Mouse (Mus musculus) thymus, postnatal 4 days (tissue): ENCODE data around the gene Mat1a.
A peak's percentile ranks its signal among the peaks of the same experiment; 100 is the strongest.

ENCODE experiments used
- DNase-seq: peaks from one replicate; pipeline ENCODE4 v3.0.0; 2021

Mat1a gene

DNA sequence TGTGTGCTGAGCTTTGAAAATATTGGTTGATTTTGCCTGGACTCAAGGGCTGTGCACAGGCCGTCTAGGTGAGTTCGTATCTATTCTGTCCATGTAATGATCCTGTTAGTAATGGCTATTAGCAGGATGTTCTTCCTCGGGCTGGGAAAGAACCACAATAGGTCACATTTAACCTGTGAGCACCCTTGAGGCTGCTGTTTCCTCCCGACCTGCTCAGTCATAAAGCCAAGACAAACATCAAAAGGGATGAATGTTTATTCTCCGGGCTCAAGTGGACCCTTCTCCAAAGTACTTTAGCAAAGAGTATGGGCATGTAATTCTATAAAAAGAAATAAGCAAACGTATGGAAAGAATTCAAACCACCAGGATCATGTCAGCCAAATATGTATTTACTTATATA, 41.2 kb downstream of the Mat1a start:
- no peak for DNase-seq

DNA sequence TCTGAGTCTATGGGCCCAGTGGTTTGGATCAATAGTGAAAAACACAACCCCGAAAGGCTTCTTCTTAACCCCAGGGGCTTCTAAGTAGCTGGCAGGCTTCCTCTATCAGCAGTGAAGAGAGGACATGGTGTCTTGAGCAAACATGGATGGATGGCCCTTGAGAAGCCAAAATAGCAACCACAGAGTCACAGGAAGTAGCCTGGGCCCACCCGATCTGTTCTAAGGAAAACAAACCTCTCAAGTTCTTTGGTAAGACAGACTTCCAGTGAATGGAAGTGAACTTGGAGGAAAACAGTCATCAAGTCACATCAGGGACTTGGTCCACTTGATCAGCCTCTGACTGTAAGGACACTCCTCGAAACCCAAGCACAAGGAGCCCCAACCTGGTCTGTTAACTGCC, 42.1 kb downstream of the Mat1a start:
- DNase-seq: no peak

DNA sequence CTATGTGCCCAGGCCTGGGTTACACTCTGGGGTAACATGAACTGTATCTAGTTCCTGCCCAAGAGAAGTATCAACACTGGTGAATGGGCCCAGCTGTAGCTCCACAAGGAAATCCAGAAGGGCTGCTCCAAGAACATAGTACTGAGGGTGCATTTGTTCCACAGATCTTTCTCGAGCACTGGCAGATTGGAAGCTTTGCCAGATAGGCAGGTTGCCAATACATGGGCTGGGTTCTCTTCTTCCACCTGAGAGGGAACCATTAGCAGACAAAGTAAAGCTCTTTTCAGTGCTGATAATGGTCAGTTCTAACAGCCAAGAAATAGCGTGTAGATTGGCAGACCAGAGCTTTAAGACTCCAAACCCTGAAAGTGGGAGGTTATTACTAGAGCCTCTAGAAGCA, 42.5 kb downstream of the Mat1a start:
- DNase-seq: no peak

DNA sequence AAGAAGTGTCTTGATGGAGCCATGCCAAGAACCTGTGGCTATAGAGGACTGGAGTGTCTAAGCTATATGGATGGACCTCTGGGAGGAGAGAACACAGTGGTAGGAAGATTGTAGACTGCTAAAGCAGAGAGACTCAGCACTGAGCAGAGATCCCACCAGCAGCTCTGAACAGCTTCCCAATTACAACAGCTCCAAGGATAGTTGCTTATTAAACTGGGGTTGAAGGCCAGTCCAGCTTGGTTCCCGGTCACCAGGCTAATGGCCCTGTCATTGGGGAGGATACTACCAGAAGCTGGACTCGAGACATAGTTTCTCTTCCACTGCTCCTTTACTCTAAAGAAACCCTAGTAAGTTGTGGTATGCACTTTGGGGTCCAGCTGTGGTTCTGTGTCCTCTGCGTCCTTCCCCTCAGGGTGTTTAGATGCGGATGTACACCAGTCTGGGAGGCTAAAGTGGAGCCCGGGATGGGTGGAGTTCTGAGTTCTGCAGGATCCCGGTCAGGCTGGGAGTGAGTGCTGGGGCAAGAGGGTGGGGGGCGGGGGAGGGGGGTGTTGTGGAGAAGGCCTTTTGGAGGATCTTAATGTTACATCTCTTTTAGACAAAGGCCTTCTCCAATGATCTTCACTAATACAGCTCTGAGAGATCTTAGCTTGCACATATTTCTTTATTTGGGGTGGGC, 46.5 kb downstream of the Mat1a start, which contains the start of gene Mbl1:
Gene Mbl1, plus strand, starts transcription at position 239 of the 679 bp plus-strand sequence.
- DNase-seq: no peak

DNA sequence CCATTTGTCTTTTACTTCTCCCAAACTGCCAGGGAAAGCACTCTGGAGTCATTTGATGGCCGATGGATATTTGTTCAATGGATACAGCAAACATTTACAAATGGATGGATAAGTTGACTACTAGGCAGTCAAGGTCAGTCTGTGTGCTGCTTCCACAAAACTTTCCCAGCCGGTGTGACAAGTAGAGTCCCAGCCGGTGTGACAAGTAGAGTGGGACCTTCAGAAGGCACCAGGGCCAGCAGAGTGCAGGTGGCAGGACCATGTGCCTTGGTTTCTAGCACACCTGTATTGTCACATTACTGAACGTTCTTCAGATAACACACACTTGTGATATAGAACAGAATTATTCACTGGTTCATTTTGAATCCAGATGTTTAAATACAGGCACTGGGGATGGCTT, 55.2 kb downstream of the Mat1a start:
- no peak for DNase-seq

DNA sequence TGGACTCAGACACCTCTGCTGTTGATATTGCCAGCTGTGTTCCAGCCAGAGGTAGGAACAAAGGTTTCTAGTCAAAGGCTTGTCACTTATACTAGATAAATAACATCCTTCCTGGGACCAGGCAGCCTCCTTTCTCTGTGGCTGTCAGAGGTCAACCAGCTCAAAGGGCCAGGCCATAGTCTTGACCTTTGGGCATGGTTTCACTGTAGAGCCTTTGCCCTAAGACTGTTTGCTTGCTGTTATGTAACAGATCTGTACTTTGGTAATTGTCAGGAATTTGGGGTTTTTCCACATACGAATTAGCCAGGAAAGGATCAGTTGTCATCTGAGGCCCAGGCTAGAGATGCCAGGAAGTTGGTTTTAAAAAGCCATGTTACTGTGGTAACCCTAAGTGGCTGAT, 55.9 kb downstream of the Mat1a start:
- no peak for DNase-seq

DNA sequence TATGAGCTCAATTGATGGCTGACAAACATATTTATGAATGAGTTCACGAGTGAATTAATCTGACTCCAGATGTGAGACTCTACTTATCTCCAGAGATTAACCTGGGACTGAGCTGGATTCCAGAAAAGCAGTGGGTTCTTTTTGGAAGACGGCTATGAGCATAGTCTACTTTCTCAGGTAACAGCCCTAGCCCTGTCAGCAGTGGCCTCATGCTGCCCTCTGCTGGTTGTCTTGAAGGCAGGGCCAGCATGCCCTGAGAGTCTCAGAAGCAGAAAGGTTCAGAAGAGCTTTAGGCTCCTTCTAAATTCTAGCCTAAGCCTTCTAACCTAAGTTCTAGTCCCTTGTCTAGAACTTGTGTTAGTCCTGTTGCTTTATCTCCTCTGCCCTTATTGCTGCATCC, 57.8 kb downstream of the Mat1a start:
- peak; percentile 31 for DNase-seq

DNA sequence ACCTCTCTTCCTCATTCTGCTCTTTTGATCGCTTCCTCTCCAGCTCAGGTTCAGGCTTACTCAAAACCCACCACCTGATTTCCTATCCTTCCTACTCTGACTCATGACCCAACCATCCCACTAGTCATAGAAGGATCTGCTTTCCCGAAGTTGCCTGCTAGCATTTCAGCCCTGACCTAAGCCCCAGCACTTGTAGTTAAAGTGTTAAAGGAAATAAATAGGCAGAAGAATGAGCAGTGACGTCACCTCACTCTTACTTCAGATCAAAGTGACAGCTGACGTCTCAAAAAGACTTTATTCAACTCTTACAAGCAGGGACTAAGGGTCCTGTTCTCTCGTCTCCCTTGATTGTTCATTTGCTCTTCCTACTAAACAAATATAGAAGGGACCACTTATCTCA, 62.4 kb downstream of the Mat1a start:
- DNase-seq: no peak

DNA sequence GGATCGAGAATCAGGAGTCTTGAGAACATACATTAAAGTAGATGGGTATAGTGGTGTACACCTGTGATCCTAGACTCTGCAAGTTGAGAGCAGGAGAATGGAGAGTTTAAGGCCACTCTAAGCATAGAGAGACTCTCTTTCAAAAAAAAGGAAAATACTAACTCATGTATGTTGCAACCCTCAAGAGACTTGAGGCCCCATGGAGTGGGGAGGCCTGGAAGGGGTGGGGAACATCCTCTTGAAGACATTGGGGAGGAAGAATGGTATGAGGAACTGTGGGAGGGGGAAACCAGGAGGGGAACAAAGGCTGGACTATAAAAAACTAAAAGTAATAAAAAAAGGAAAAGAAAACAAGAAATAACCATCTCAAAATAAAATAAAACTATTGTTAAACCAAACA, 63.7 kb downstream of the Mat1a start:
- no peak for DNase-seq

DNA sequence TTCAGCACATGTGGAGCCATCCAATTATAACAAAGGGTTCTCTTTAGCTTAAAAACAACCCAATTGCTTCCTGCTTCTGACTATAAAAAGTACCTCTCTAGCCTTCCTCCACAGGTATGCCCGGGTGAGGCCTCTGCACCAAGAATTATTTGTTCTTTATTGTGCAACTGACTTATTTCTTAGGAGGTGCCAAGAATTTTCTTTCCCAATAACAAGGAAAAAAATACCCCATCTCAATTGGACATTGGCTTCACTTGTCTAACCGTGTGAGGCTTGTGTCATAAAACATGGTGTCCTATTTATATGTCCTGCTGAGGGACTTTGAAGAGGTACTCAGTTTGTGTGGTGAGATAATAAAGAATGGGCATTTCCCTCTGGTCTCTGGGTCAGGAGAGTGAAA, 65.7 kb downstream of the Mat1a start:
- DNase-seq: no peak
